Comparison of ENCODE assay signal across 16 mouse cellular contexts in the genomic region with DNA sequence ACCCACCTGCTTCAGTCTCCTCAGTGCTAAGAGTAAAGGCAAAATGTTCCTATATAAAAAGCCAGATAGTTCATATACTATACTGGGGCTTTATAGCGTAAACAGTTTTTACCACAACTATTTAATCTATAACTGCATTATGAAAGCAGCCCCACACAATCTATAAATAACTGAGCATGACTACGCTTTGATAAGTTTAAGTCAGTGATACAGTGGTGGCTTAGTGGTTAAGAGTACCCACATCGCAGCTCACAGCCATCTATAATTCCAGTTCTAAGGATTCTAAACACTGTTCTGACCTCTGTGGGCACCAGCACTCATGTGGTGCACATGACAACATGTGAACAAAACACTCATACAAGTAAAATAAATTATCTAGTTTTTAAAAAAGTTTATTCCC.
"Had no signal": no experiment of that assay in that cellular context is flagged by ENCODE, and none has a peak within 500 bp of the region (broad histone marks: within the 10 kb centered on the region; RNA-seq: fewer than 3 reads in every experiment).

No protein-coding gene starts in this region.

- H3K27ac ChIP-seq: hindbrain, postnatal 0 days; kidney, embryonic 15.5 days; left cerebral cortex, adult 2 months; limb, embryonic 10.5 days; midbrain, embryonic 12.5 days; neural tube, embryonic 13.5 days; stomach, embryonic 15.5 days had no signal

- H3K9ac ChIP-seq: kidney, embryonic 15.5 days; midbrain, embryonic 12.5 days; neural tube, embryonic 13.5 days; stomach, embryonic 15.5 days had no signal

- DNase-seq: kidney, adult 18-20 months; kidney, postnatal 25 days; lung, adult 2 months; lung, postnatal 4 days; retina, postnatal 1 day; thymus, adult 2 months; thymus, postnatal 25 days had no signal

- H3K4me3 ChIP-seq: kidney, embryonic 15.5 days; left cerebral cortex, adult 2 months; limb, embryonic 10.5 days; midbrain, embryonic 12.5 days; neural tube, embryonic 13.5 days; stomach, embryonic 15.5 days had no signal

- ATAC-seq: hindbrain, postnatal 0 days; lung, postnatal 0 days; midbrain, embryonic 16.5 days had no signal

- H3K4me2 ChIP-seq: kidney, embryonic 15.5 days; midbrain, embryonic 12.5 days; neural tube, embryonic 13.5 days; stomach, embryonic 15.5 days had no signal

- H3K4me1 ChIP-seq: kidney, embryonic 15.5 days; limb, embryonic 10.5 days; midbrain, embryonic 12.5 days; neural tube, embryonic 13.5 days; stomach, embryonic 15.5 days had no signal

- H3K27me3 ChIP-seq: kidney, embryonic 15.5 days; midbrain, embryonic 12.5 days; neural tube, embryonic 13.5 days; stomach, embryonic 15.5 days had no signal

- H3K9me3 ChIP-seq: kidney, embryonic 15.5 days; limb, embryonic 10.5 days; midbrain, embryonic 12.5 days; neural tube, embryonic 13.5 days; stomach, embryonic 15.5 days had no signal
